Mouse (Mus musculus) neural tube, embryonic 14.5 days (tissue): ENCODE data around the gene Gper1. TPM values are rescaled to one million over a fixed set of nuclear protein-coding genes. Genes with fewer than 3 reads are reported as not detected.

Experiments used
- ATAC-seq: fragments of 200-750 bp; cut with Nextera tagmentation; 2 replicates; pipeline ENCODE4 v1.8.0; 2017; ENCODE audit warnings: low read depth, mild to moderate bottlenecking, moderate TSS enrichment, moderate library complexity
- H3K27ac ChIP-seq: fragments of 300-500 bp; sonication (generic); 2 replicates; pipeline ENCODE4 v1.5.1; 2014; ENCODE audit warnings: low read depth, mild to moderate bottlenecking, control low read depth, low read length, moderate library complexity, mixed read lengths
- H3K27me3 ChIP-seq: fragments of 300-500 bp; sonication (generic); 2 replicates; pipeline ENCODE4 v1.6.1; 2014; ENCODE audit warnings: low read length; ENCODE audit not compliant: control insufficient read depth, insufficient read depth
- H3K36me3 ChIP-seq: fragments of 300-500 bp; sonication (generic); 2 replicates; pipeline ENCODE4 v1.6.1; 2014; ENCODE audit warnings: low read length, mixed read lengths; ENCODE audit not compliant: control insufficient read depth, insufficient read depth
- H3K4me1 ChIP-seq: fragments of 300-500 bp; sonication (generic); 2 replicates; pipeline ENCODE4 v1.6.1; 2014; ENCODE audit warnings: low read length; ENCODE audit not compliant: control insufficient read depth, insufficient read depth
- H3K4me2 ChIP-seq: fragments of 300-500 bp; sonication (generic); 2 replicates; pipeline ENCODE4 v1.6.1; 2014; ENCODE audit warnings: mild to moderate bottlenecking, low read depth, low read length, control low read depth
- H3K4me3 ChIP-seq: fragments of 300-500 bp; sonication (generic); 2 replicates; pipeline ENCODE4 v1.5.1; 2014; ENCODE audit warnings: low read depth, low read length, control low read depth, mixed read lengths
- H3K9ac ChIP-seq: fragments of 300-500 bp; sonication (generic); replicated peaks from 2 replicates; pipeline ENCODE4 v1.6.1; 2014; ENCODE audit warnings: low read depth, mild to moderate bottlenecking, control low read depth, low read length, mixed read lengths
- H3K9me3 ChIP-seq: fragments of 300-500 bp; sonication (generic); 2 replicates; pipeline ENCODE4 v1.6.1; 2016; ENCODE audit warnings: low read length; ENCODE audit not compliant: control insufficient read depth
- WGBS: fragments of 180-500 bp; shearing (Covaris S2); extraction: QIAGEN DNeasy Blood & Tissue Kit; methylation state at CpG from one replicate; pipeline ENCODE4 v1.1.7; 2014; 5-methylcytosine and 5-hydroxymethylcytosine counted together
- polyA plus RNA-seq: library from polyadenylated mRNA; unstranded; fragments of >200 nt; fragmentation: Nextera tagmentation; extraction: Ambion mirVana; gene quantifications from 2 replicates; pipeline ENCODE4 v1.2.1, GENCODE M21; 2014

Gene Gper1
- polyA plus RNA-seq, 1 experiment from 2014 or later, result 6.2 TPM

- Histone ChIP-seq H3K9ac (no peak overlapping the region), H3K9me3 (no peaks in the 10 kb centered on the region), H3K4me3 (no peak overlapping the region), H3K4me2 (no peak overlapping the region), H3K27me3 (no peaks in the 10 kb centered on the region), H3K36me3 (no peaks in the 10 kb centered on the region), H3K4me1 (peaks cover 16% of the 10 kb centered on the region), H3K27ac (no peak overlapping the region)
- no peak for ATAC-seq
- WGBS, result 94% methylated on average over 3 of the region's 3 CpGs
Observed at GRCm38 (mm10) chr5:139417480-139417879, 5.5 kb upstream of the Gper1 start.

DNA sequence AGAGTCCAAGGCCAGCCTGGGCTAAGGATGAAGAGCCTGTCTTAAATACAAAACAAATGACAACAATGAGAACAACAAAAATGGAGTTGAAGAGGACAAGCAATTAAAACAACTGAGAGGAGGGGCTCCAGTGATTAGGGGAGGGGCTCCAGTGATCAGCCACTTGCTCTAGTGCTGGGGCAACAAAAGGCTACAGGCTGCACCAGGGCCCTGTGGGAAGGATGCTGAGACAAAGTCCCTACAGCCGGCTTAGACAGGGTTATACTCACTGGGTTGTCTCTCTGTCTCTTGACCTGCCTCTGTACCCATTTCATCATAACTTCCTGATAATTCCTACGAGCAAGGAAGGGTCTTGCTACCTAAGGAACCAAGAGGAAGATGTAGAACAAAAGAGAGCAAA lies 4.8 kb upstream of the Gper1 start:
- no peak overlapping the region for H3K4me3 ChIP-seq
- peak overlapping the region; percentile 81 for H3K27ac ChIP-seq
- H3K27me3 ChIP-seq, result no peaks in the 10 kb centered on the region
- H3K9me3 ChIP-seq, result no peaks in the 10 kb centered on the region
- no peaks in the 10 kb centered on the region for H3K36me3 ChIP-seq
- WGBS, result 30% methylated on average over 2 of the region's 2 CpGs
- no peak overlapping the region for H3K9ac ChIP-seq
- no peak for ATAC-seq
- H3K4me1 ChIP-seq, result peaks cover 22% of the 10 kb centered on the region
- H3K4me2 ChIP-seq, result no peak overlapping the region

DNA sequence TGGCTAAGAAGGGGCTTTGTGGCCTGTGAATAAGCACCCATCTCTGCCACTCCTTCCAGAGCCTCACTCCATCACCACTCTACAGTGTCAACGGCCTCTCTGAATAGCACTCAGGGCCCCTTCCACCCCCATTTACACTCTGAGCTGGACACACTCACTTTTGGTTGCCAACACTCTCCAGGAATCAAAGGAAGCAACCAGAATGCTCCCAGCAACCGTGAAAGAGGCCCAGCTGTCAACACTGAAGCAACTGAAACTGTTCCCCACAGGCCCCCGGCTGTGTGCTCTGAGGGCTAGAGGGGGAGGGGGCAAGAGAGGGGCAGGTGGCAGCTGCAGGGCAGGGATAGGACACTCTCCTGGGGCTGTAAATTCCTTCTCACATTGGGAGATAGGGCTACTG lies 4.3 kb upstream of the Gper1 start:
- WGBS, result 3% methylated on average over 3 of the region's 3 CpGs
- ATAC-seq, result peak; percentile 84
- no peaks in the 10 kb centered on the region for H3K36me3 ChIP-seq
- no peaks in the 10 kb centered on the region for H3K9me3 ChIP-seq
- H3K4me2 ChIP-seq, result no peak overlapping the region
- peaks cover 22% of the 10 kb centered on the region for H3K4me1 ChIP-seq
- H3K9ac ChIP-seq, result no peak overlapping the region
- H3K27ac ChIP-seq, result peak overlapping the region; percentile 81
- no peaks in the 10 kb centered on the region for H3K27me3 ChIP-seq
- H3K4me3 ChIP-seq, result no peak overlapping the region

DNA sequence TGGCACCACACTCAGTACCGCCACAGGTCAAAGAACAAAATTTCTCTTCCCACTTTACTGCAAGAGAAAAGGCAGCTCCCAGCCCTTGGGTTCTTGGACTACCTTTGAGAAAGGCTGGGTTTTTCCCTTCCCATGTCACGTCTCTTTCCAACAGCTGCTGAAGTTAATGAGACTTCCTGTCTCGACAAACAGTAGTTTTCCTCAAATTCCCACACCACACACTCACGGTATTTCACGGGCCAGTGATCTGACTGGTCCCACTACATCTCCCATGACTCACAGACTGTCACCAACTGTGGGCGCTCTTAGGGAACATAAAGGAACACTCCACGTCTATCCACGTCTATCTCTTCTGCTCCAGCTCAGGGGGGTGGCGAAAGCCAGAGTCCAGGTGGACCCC lies 2.2 kb downstream of the Gper1 start:
- H3K27me3 ChIP-seq, result no peaks in the 10 kb centered on the region
- no peak for ATAC-seq
- H3K9ac ChIP-seq, result no peak overlapping the region
- H3K4me3 ChIP-seq, result no peak overlapping the region
- no peaks in the 10 kb centered on the region for H3K9me3 ChIP-seq
- H3K27ac ChIP-seq, result no peak overlapping the region
- peaks cover 26% of the 10 kb centered on the region for H3K4me1 ChIP-seq
- no peak overlapping the region for H3K4me2 ChIP-seq
- no peaks in the 10 kb centered on the region for H3K36me3 ChIP-seq
- 80% methylated on average over 9 of the region's 9 CpGs for WGBS

DNA sequence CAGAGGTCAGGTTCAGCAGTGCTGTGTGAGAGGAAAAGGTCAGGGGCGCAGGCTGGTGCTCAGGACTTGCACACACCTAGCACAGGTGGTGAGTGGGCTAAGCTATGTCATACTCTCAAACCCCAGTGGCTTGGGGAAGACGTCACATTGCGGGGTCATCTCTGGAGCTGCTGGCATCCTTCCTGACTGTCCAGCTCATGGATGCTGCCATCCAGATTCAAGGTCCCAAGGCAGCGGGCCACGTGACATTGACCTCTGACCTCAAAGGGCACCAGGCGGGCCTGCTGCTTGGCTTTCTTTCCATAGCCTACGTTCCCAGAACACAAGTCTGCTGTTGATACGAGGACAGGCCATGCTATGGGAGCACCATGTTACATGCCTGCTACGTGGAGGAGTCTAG lies 4.0 kb downstream of the Gper1 start:
- Histone ChIP-seq H3K36me3 (no peaks in the 10 kb centered on the region), H3K4me1 (peaks cover 40% of the 10 kb centered on the region), H3K9ac (no peak overlapping the region), H3K27me3 (no peaks in the 10 kb centered on the region), H3K4me2 (no peak overlapping the region), H3K4me3 (no peak overlapping the region), H3K9me3 (no peaks in the 10 kb centered on the region), H3K27ac (no peak overlapping the region)
- no peak for ATAC-seq
- 91% methylated on average over 9 of the region's 9 CpGs for WGBS

GRCm38 (mm10) chr5:139427989-139428388 lies 5.0 kb downstream of the Gper1 start:
- no peak overlapping the region for H3K27ac ChIP-seq

GRCm38 (mm10) chr5:139429818-139430341 lies 6.9 kb downstream of the Gper1 start:
- Histone ChIP-seq H3K9me3 (no peaks in the 10 kb centered on the region), H3K4me2 (no peak overlapping the region), H3K36me3 (no peaks in the 10 kb centered on the region), H3K4me3 (no peak overlapping the region), H3K4me1 (peaks cover 49% of the 10 kb centered on the region), H3K27me3 (no peaks in the 10 kb centered on the region), H3K9ac (no peak overlapping the region), H3K27ac (peak overlapping the region; percentile 52)
- ATAC-seq, result no peak
- 22% methylated on average over 11 of the region's 12 CpGs for WGBS

More at GRCm38 (mm10) chr5:139427989-139428388, 5.0 kb downstream of the Gper1 start:
- H3K4me1 ChIP-seq, result peaks cover 42% of the 10 kb centered on the region
- WGBS, result 78% methylated on average over 9 of the region's 9 CpGs
- H3K36me3 ChIP-seq, result no peaks in the 10 kb centered on the region
- H3K9ac ChIP-seq, result no peak overlapping the region
- H3K27me3 ChIP-seq, result no peaks in the 10 kb centered on the region
- H3K4me3 ChIP-seq, result no peak overlapping the region
- H3K4me2 ChIP-seq, result no peak overlapping the region
- ATAC-seq, result no peak
- H3K9me3 ChIP-seq, result no peaks in the 10 kb centered on the region

- Histone ChIP-seq H3K4me1 (peaks cover 56% of the 10 kb centered on the region), H3K9ac (no peak overlapping the region)
- 45% methylated on average over 6 of the region's 6 CpGs for WGBS
Observed at GRCm38 (mm10) chr5:139432333-139432732, 9.4 kb downstream of the Gper1 start.

DNA sequence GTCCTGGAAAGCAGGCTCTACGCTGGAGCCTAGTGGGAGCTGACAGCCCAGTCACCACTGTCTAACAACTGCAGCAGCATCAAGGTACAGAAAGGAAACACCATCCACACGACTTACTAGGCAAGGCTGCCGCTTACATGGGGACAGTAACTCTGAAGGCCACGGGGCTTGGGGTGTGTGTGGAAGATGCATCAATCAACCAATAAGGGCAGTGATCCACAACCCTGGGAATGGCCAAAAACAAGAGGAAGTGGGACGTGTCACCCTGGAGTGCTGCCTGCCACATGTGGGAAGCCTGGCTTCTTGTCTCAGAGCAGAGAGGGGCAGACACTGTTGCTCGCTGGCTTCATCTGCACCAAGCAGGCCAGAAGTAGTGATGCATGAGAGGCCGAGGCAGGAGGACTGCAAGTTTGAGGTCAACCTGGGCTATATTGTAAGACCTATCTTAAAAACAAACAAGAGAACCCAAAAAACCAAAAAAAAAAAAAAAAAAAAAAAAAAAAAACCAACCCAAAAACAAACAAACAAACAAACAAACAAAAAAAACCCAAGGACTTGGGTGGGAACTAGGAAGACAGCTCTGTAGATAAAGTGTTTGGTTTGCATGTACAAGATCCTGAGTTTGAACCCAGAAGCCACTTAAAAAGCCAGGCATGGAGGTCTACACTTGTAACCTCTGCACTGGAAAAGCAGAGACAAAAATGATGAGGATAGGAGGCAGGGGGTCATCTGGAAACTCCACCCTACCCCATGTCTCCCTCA lies 10.0 kb downstream of the Gper1 start:
- Histone ChIP-seq H3K36me3 (no peaks in the 10 kb centered on the region), H3K27ac (no peak overlapping the region), H3K4me1 (peaks cover 55% of the 10 kb centered on the region), H3K9ac (no peak overlapping the region), H3K4me3 (no peak overlapping the region), H3K9me3 (no peaks in the 10 kb centered on the region), H3K27me3 (no peaks in the 10 kb centered on the region), H3K4me2 (no peak overlapping the region)
- no peak for ATAC-seq
- WGBS, result 52% methylated on average over 7 of the region's 7 CpGs

More at GRCm38 (mm10) chr5:139432333-139432732, 9.4 kb downstream of the Gper1 start:
- Histone ChIP-seq H3K36me3 (no peaks in the 10 kb centered on the region), H3K27me3 (no peaks in the 10 kb centered on the region), H3K4me2 (no peak overlapping the region), H3K27ac (0 out of 2 replicates have a peak overlapping the region, but pooled peaks have one; percentile 46), H3K9me3 (no peaks in the 10 kb centered on the region), H3K4me3 (no peak overlapping the region)
- no peak for ATAC-seq
